Mouse (Mus musculus) neutrophil, adult 5-6 weeks (primary cell): ENCODE measurements around the gene Serpina3j. TPM values are rescaled to one million over a fixed set of nuclear protein-coding genes. Genes with fewer than 3 reads are reported as not detected.
"Not testable (repeated sequence)": the region's sequence is repeated elsewhere in the genome, so short reads cannot be mapped to it uniquely, and the experiment has no call there.

Source experiments
- ATAC-seq: fragments of 151-379, 151-347 bp; 2 replicates; pipeline ENCODE4 v1.8.0; 2017; ENCODE audit warnings: mild to moderate bottlenecking, moderate TSS enrichment; ENCODE audit not compliant: insufficient number of reproducible peaks, poor library complexity, low FRiP score, severe bottlenecking; ENCODE audit errors: extremely low read depth
- total RNA-seq: library from RNA; stranded (forward); fragments of 200-1000 nt; gene quantifications from 2 replicates; pipeline ENCODE4 v1.2.3, GENCODE M21; 2017

Serpina3j gene
- total RNA-seq = not detected in 2 replicates

DNA sequence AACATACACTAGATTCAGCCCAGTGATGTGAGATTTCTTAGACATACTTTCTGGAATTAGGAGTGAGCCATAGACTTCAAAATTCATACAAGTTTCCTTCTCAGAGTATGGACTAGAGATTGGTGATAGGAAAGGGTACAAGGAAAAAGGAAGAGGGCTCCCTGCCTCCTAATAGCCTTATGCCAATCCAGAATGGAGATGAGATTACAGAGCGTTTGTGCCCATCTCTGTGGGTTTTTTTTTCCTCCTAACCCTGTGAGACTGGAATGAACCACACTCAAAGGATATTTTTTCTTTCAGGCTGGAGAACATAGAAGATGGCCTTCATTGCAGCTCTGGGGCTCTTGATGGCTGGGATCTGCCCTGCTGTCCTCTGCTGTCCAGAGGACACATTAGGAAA lies at the start of gene Serpina3j:
Gene Serpina3j (plus strand): TSS at position 301 of the 400 bp plus-strand sequence.
- no peak for ATAC-seq

DNA sequence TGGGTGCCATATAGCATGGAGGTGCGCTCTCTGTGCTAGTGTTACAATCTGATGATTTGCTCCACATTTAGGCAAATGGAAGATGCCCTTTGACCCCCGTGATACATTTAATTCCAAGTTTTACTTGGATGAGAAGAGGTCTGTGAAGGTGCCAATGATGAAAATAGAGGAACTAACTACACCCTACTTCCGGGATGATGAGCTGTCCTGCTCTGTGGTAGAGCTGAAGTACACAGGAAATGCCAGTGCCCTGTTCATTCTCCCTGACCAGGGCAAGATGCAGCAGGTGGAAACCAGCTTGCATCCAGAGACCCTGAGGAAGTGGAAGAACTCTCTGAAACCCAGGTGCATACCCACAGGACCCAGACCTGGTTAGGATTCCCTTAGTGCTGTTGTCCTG lies 48.0 kb upstream of the Serpina3j start:
- no peak for ATAC-seq

DNA sequence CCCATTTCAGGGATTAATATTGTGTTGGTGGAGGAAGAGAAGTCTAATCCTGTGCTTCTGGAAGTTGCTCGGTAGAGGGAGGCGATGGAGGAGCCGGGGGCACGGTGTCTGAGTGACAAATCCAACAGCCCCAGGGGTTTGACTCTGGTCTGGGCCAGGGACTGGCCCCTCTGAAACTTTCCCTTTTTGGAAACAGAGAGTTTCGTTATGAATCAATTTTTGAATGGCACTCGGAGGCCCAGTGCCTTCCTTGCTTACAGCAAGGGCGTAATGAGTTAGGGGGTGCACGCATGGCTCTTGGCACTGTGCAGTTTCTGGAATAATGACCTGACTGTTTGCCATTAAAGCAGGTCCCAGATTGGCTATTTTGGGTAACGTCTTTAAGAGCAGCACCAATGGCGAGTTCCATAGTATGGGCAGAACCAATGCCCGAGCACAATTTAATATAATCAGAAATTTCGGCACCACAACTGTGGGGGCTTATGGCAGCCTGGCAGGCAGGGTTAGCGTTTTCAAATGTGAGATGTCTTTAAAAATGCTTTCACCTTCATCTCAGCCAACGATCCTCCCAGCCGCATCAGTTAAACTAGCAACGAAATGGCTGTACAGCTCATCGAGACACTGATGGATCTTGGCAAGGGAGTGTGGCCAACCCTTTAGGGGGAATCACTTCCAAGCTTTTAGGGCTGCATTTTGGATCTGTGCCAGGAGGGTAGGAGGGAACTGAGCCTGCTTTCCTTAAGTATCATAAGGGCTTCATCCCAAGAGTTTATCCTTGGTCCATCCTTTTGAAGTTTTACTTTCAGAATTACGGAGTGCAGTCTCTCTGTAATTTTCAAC lies 35.9 kb upstream of the Serpina3j start:
- no peak for ATAC-seq

DNA sequence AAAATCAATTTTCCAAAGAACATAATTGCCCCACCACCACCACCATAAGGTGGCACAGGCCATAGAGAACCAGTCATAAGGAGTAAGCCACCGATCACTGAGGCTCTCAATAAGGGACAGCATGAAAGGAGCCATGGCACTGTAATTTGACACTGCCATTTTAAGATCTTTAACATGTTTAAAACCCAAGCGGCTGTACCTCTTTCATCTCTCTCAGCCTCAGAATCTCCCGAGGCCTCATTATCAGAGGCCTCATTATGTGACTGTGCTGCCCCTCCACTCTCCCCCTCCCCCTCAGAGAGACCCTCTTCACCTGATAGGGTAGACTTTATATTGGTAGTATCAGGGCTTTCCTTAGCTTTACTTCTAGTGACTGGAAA lies 35.3 kb upstream of the Serpina3j start:
- no peak for ATAC-seq

DNA sequence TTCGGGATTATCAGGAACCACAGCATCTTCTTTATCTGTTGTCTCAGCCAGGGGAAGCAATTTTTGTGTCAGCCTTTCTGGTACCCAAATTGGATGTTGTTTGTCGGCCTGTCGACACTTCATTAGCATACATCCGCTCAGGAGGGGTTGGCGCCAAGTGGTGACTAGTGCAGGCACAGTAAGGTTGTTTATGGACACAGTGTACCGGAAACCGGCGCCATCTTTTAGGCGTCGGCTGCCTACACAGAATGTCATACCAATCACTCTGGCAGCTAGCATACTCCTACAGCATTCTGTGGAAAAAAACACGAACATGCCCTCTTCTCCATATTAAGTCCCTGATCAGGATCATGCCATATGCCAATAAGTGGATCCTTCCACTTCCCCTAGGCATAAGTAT lies 31.0 kb upstream of the Serpina3j start:
- no peak for ATAC-seq

DNA sequence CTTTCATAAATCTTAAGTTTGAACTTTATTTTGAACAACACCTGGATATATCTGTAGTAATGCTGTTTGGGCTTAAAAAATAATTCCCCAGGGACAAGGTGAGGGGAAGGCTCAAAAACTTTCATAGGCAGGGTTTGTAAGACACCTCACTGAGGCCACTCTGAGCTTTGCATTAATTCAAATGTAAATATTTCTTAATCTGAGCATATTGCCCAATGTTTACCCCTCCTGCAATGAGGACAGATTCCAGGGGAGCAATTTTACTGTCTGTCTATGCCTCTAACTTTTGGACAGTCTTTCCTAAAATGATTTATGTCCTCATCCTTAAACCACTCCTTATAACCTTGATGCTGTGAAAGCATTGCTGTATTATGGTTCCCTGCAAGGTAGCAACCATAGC lies 26.0 kb upstream of the Serpina3j start:
- no peak for ATAC-seq

DNA sequence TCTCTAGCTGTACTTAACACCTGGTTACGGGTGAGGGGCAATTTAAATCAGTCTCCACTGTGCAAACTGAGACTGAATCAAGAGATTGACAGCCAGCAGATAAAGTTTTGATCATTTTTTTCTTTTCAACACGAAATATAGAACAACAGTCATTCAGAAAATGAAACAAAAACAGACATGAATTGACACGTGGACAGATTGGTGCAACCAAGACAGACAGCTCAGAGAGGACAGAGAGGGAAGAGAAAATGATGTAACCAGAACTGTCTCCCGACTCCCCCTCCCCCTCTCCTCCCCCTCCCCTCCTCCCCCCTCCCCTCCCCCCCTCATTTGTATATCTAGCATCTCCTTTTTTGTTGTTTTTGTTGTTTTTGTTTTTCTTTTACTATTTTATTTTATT lies 24.5 kb upstream of the Serpina3j start:
- ATAC-seq = no peak

DNA sequence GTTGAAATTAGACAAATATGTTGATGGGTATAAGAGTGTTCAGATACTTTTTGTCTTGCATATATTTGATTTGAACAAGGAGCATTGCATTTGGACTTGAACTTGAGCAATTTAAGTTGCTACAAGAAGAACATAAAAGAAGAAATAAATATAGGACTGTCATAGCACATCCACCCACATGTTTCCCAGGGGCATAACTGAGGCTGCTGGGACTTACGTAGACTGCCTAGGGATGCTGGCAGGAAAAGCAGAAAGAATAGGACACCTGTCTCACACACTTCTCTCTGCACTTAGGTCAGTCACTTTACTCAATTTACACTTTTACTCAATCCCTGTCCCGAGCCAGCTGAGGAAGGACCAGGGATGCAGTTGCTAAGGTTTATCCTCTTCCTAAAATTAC lies 20.4 kb upstream of the Serpina3j start:
- no peak for ATAC-seq

DNA sequence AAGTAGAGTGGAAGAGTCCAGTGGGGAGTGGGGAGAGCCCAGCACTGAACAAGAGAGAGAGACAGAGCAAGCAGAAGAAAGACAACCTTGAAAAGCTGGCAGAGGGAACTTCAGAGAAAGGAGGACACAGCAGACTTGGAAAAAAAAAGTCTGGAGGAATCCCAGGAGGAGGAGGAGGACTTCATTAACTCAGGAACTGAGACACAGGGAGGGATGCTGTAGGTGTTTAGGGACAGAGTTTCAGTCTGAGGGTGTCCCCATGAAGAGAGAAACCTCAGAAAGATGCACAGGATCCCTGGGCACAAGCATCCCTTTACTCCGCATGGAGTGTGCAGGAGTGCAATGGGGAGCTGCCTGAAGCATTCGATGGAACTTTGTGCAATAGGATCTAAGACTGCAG lies 16.3 kb upstream of the Serpina3j start:
- no peak for ATAC-seq

DNA sequence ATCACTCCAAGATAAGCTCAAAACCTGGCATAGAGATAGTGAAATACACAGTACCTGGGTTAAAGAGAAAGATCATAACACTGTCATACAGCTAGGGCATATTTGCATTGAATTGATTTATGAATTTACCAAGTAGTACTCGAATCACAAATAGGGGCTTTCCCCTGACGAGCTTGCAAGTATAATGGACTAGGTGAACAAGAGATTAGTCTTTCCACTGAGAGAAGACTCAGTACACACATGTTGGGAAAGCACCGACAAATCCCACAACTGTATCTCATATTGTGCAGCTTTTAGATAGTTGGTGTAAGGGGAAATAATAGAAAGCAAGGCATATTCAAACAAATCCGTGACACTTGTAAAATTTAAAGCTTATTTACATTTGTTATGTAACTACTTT lies 8.4 kb upstream of the Serpina3j start:
- no peak for ATAC-seq

DNA sequence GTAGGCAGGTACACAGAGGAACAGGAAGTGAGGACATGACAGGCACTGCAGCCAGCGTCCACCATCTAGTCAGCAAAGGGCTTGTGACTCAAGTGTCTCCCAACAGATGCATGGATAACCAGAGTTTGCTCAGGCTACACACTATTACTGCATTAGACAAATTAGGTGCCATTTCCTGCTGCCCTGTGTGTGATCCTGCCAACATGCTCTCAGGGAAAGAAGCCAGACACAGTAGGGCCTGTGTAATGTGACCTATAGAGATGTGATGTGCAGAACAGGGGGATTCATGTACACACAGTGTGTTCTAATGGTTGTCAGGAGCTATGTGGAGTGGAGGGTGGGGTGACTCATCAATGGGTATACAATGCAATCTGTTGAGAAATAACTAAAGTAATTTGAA lies 8.1 kb downstream of the Serpina3j start:
- ATAC-seq = no peak

DNA sequence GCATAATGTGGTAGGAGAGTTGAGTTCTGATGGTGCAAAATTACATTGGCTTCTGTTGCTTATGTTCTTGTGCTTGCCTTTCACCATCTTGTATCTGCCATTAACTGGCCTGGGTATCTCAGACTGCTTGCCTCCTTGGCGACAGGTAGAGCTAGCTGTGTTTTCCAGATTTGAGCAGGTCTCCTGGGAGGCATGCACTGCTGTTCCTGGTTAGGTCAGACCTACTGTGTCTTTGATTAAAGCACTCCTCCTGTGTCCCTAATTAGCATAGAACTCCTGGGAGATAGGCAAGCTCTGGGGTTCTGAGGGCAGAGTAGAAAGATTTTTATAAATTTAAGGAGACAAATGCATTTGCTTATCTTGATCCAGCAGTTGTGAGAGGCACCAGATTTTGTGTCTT lies 17.3 kb downstream of the Serpina3j start:
- no peak for ATAC-seq

DNA sequence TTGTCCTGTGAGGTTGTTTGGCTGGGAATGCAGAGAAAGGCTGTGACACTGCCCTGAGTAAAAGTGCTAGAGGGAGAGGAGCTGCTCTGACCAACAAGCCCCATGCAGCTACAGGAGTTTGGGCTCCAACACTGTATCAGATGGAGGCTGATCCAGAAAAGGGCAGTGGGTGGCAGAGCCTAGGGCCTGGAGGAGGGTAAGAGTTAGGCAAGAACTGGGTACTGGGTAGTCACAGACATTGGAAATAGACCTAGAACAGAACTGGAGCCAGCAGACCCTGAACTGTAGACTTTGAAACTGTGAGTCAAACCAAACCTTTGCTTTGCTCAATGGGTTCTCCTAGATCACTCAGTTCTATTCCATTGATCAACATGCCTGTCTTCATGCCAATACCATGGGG lies 22.5 kb downstream of the Serpina3j start:
- ATAC-seq = not testable (repeated sequence)

DNA sequence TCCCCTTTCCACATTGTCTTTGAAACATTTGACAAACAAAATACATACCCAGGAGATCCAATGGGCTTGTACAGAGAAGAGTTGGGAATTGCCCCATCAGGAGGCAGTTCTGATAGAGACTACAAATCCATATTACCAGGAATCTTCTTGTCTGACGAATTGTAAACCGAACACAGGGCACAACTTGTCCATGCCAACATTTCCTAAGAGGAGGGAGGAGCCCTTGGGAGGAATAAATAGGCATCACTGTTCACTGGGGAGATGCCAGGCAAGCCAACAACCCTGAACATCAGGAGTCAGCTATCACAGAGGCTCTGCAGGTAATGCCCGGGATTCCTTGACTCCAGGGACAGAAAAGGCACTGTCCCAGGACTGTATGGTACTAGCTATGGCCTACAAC lies 23.9 kb downstream of the Serpina3j start, which contains the start of the genes Serpina3k and Serpina3m:
Gene Serpina3k (plus strand): TSS at position 261 of the 400 bp plus-strand sequence.
Gene Serpina3m (plus strand): TSS at position 261 of the 400 bp plus-strand sequence.
- not testable (repeated sequence) for ATAC-seq

DNA sequence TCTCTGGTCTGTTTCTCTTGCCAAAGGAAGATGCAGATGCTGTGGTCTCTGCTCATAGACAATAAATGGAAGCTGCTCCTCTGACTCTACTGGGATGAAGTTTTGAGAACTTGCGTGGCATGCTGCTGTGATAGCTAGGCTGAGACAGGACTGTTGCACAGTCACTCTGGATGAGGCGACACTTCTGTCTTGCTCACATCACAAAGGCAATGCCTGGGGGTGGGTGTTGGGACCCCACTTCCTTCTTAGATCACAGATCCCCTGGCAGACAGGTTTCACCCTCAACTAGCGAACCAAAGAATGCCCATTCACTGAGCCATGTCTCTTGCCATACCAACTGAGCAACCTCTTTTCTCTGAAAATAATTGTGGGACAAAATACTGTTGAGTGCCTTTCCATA lies 24.4 kb downstream of the Serpina3j start:
- ATAC-seq = no peak

DNA sequence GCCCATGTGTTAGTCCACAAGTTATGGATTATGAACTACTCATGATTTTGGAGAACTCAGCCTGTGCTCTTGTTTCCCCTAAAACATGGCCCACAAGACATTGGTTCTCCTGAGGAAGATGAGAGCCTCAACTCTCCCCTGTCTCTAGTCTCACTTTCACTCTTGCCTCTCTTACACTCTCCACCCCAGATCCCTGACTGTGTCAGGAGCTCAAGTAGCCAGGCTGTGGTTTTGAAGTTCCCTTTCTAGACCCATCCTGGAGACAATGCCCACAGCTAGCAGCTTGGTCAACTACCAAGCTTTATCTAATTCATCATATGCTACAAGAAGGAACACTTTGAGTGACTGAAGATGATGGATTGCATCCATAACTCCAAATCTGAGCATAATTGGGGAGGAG lies 28.1 kb downstream of the Serpina3j start:
- ATAC-seq = not testable (repeated sequence)

DNA sequence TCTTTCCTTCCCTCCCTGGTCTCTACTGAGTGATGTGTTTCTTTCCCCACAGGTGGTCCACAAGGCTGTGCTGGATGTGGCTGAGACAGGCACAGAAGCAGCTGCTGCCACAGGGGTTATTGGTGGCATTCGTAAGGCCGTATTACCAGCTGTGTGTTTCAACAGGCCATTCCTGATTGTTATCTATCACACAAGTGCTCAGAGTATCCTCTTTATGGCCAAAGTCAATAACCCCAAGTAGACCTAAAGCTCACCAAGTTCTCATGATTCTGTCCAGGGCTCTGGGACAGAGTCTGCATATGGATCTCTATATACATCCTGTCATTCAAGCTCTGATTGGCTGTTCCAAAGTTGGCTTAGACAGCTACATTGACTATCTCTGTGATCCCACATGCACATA lies 30.8 kb downstream of the Serpina3j start:
- no peak for ATAC-seq

DNA sequence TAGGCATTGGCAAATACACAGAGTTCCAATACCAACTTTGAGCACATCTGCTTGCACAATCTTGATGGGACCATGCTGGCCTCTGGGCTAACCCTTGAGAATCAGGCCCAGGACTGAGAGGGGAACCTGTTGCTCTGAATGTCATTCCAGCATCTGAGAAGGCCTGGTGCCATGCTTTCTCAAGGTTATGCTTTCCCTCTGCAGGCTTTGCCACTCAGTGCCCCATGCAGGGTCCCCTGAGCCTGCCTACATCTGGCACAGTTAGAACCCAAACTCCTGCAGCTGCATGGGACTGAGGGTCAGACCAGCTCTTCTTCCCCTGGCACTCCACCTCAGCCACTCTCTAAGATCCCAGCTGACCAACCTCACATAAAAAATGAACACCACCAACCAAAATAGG lies 31.4 kb downstream of the Serpina3j start:
- no peak for ATAC-seq

DNA sequence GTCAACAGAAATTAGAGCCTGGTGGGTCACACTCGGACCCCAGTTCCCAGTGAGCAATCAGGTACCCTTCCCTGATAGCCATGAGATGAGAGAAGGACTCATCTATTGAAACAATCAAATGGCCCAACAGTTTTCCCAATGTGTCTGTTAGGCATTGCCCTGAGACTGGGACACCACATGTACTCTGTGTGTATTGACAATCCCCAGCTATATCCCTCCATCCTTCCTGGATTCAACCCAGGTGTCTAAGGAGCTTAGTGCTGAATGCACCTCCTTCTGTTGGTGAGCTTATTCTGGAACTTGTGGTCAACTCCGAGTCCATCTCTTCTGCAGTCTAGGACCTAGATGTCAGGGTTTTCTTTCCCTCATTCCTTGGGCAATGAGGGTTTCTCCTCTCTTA lies 32.7 kb downstream of the Serpina3j start:
- ATAC-seq = no peak

DNA sequence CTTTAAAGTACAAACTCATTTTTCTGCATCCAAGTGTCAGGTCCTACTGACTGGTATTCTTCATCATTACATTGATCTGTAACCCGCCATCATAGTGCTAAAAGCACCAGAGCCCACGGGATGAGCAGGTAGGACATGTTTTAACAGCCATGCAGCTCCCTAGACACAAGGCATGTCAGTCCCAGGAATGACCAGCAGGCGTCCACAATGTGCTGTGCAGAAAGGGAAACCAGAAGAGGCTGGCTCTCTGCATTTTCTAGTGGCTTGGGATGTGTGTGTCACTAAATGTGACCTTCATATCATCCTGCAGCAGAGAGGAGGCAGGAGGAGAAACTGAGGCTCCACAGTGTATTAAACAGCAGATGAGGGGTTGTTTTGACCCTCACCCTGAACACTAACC lies 37.5 kb downstream of the Serpina3j start:
- ATAC-seq = not testable (repeated sequence)

DNA sequence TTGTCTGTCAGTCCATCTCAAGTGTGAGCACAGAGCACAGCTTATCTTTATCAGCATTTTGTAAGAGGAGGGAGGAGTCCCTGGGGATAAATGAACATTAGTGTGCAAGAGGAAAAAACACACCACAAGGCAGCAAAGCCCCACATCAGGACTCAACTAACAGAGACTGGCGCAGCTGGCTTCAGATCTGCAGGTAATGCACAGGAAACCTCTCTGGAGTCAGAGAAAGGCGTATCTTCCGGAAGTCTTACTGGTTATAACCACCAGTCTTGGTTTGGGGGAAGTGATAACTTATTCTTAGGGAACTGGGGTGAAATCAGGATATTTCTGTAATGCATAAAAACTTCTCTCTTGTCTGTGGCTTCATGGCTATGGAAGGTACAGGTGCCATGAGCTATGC lies 41.7 kb downstream of the Serpina3j start:
- ATAC-seq = no peak
